ENCODE assay signal across 7 mouse cellular contexts in genomic region chr15:96460730-96461540, GRCm38 (mm10). TPM values are rescaled to one million over a fixed set of nuclear protein-coding genes. Genes with fewer than 3 reads are reported as not detected.
A peak's percentile ranks its signal among the peaks of the same experiment; 100 is the strongest.
DNase-seq lines count a peak whose midpoint lies in the region; ATAC-seq lines count a peak whose summit lies in the region.

Gene Scaf11, minus strand, starts transcription at chr15:96460843.

- H3K36me3 ChIP-seq in embryonic facial prominence, embryonic 11.5 days (replicated peaks; ENCODE audit: control insufficient read depth, insufficient read depth, low read depth, low read length): no peaks in the 10 kb centered on the region
- no peaks in the 10 kb centered on the region for H3K36me3 ChIP-seq in limb, embryonic 11.5 days (ENCODE audit: control insufficient read depth, insufficient read depth, low read length)
- no peaks in the 10 kb centered on the region for H3K36me3 ChIP-seq in midbrain, embryonic 14.5 days (ENCODE audit: control insufficient read depth, insufficient read depth, low read length)

- no peaks in the 10 kb centered on the region for H3K4me1 ChIP-seq in embryonic facial prominence, embryonic 11.5 days (ENCODE audit: control insufficient read depth, insufficient read depth, low read length)
- peaks cover 3% of the 10 kb centered on the region; the same call in 1 of the 2 replicates for H3K4me1 ChIP-seq in limb, embryonic 11.5 days (ENCODE audit: control insufficient read depth, insufficient read depth, low read length)
- H3K4me1 ChIP-seq in midbrain, embryonic 14.5 days (ENCODE audit: control insufficient read depth, insufficient read depth, low read length): peaks cover 19% of the 10 kb centered on the region; the same call in 1 of the 2 replicates

- ATAC-seq in embryonic facial prominence, embryonic 11.5 days (replicated peaks; ENCODE audit: insufficient number of reproducible peaks, low FRiP score, low TSS enrichment, low read depth): peak; percentile 93
- ATAC-seq in limb, embryonic 11.5 days (ENCODE audit: insufficient number of reproducible peaks, low FRiP score, low TSS enrichment, low read depth): peak; percentile 93
- peak; percentile 95 for ATAC-seq in midbrain, embryonic 14.5 days (ENCODE audit: low FRiP score, low TSS enrichment)

- no peaks in the 10 kb centered on the region for H3K9me3 ChIP-seq in embryonic facial prominence, embryonic 11.5 days (replicated peaks; ENCODE audit: control insufficient read depth, low read length)
- no peaks in the 10 kb centered on the region for H3K9me3 ChIP-seq in limb, embryonic 11.5 days (ENCODE audit: control insufficient read depth, low read length)
- no peaks in the 10 kb centered on the region for H3K9me3 ChIP-seq in midbrain, embryonic 14.5 days (ENCODE audit: control insufficient read depth, low read length)

- peak; percentile 98 for DNase-seq in adrenal gland, postnatal 14 days
- peak; percentile 97 for DNase-seq in embryonic facial prominence, embryonic 11.5 days (ENCODE audit: low spot score)
- DNase-seq in heart, adult 11 months: peak; percentile 99
- peak; percentile 93 for DNase-seq in kidney, adult 18-20 months
- peak; percentile 95 for DNase-seq in limb, embryonic 11.5 days (ENCODE audit: low spot score)
- peak; percentile 99 for DNase-seq in midbrain, embryonic 14.5 days
- peak; percentile 94 to 96 for DNase-seq in spleen, adult 18-20 months

- H3K9ac ChIP-seq in embryonic facial prominence, embryonic 11.5 days (replicated peaks; ENCODE audit: low read length): peak within 1 kb of the TSS; percentile 94
- peak within 1 kb of the TSS; percentile 97 for H3K9ac ChIP-seq in limb, embryonic 11.5 days (ENCODE audit: low read length)
- H3K9ac ChIP-seq in midbrain, embryonic 14.5 days (replicated peaks; ENCODE audit: low read length): peak within 1 kb of the TSS; percentile 81

- H3K27ac ChIP-seq in embryonic facial prominence, embryonic 11.5 days (replicated peaks; ENCODE audit: low read depth, low read length): peak within 1 kb of the TSS; percentile 99
- H3K27ac ChIP-seq in limb, embryonic 11.5 days (replicated peaks; ENCODE audit: low read depth, low read length): peak within 1 kb of the TSS; percentile 100
- peak within 1 kb of the TSS; percentile 96 for H3K27ac ChIP-seq in midbrain, embryonic 14.5 days (replicated peaks; ENCODE audit: low read depth, low read length)

- H3K4me2 ChIP-seq in embryonic facial prominence, embryonic 11.5 days (ENCODE audit: low read depth, low read length): peak within 1 kb of the TSS; percentile 64
- H3K4me2 ChIP-seq in limb, embryonic 11.5 days (ENCODE audit: low read depth, severe bottlenecking): peak within 1 kb of the TSS; percentile 90
- H3K4me2 ChIP-seq in midbrain, embryonic 14.5 days (ENCODE audit: low read length): peak within 1 kb of the TSS; percentile 81

- H3K27me3 ChIP-seq in embryonic facial prominence, embryonic 11.5 days (ENCODE audit: control insufficient read depth, insufficient read depth, low read length): no peaks in the 10 kb centered on the region
- H3K27me3 ChIP-seq in limb, embryonic 11.5 days (ENCODE audit: control insufficient read depth, insufficient read depth, low read length): no peaks in the 10 kb centered on the region
- no peaks in the 10 kb centered on the region for H3K27me3 ChIP-seq in midbrain, embryonic 14.5 days (ENCODE audit: control insufficient read depth, insufficient read depth, low read length)

- H3K4me3 ChIP-seq in embryonic facial prominence, embryonic 11.5 days (ENCODE audit: low read depth, low read length): peak within 1 kb of the TSS; percentile 91
- peak within 1 kb of the TSS; percentile 90 for H3K4me3 ChIP-seq in limb, embryonic 11.5 days (ENCODE audit: low read depth, low read length)
- H3K4me3 ChIP-seq in midbrain, embryonic 14.5 days (replicated peaks; ENCODE audit: low read depth, low read length): peak within 1 kb of the TSS; percentile 77

- WGBS in embryonic facial prominence, embryonic 11.5 days: under 1% methylated on average over 57 of the region's 96 CpGs
- WGBS in limb, embryonic 11.5 days: 0% methylated on average over 74 of the region's 96 CpGs
- under 1% methylated on average over 72 of the region's 96 CpGs for WGBS in midbrain, embryonic 14.5 days

RNA-seq across cellular contexts. Expression of gene Scaf11, which starts in this region (rescaled TPM):
- 70.4 and 76.2 TPM in 2 replicates for total RNA-seq in adrenal gland, postnatal 14 days (2021)
- 123 and 138 TPM in 2 replicates for polyA plus RNA-seq in embryonic facial prominence, embryonic 11.5 days (2014; fragmentation: Nextera tagmentation; extraction: Ambion mirVana)
- polyA plus RNA-seq in limb, embryonic 11.5 days (2014; fragmentation: Nextera tagmentation; extraction: Ambion mirVana): 138 and 149 TPM in 2 replicates
- 45.6 and 54.0 TPM in 2 replicates for polyA plus RNA-seq in midbrain, embryonic 14.5 days (2014; fragmentation: Nextera tagmentation; extraction: Ambion mirVana)

Comparison
In these comparisons a context has a peak if more than half of its experiments do, and no peak if none do; other contexts are left out.
1. Peak in every context shown above with its lines: DNase-seq, ATAC-seq, H3K4me3 ChIP-seq and H3K27ac ChIP-seq.